Mouse (Mus musculus): ENCODE results near the gene Rin1. TPM values are rescaled to one million over a fixed set of nuclear protein-coding genes. Genes with fewer than 3 reads are reported as not detected.
A peak's percentile ranks its signal among the peaks of the same experiment; 100 is the strongest.

Gene Rin1
- polyA plus RNA-seq, 1 experiment from 2014 or later = 2.0 TPM

DNA sequence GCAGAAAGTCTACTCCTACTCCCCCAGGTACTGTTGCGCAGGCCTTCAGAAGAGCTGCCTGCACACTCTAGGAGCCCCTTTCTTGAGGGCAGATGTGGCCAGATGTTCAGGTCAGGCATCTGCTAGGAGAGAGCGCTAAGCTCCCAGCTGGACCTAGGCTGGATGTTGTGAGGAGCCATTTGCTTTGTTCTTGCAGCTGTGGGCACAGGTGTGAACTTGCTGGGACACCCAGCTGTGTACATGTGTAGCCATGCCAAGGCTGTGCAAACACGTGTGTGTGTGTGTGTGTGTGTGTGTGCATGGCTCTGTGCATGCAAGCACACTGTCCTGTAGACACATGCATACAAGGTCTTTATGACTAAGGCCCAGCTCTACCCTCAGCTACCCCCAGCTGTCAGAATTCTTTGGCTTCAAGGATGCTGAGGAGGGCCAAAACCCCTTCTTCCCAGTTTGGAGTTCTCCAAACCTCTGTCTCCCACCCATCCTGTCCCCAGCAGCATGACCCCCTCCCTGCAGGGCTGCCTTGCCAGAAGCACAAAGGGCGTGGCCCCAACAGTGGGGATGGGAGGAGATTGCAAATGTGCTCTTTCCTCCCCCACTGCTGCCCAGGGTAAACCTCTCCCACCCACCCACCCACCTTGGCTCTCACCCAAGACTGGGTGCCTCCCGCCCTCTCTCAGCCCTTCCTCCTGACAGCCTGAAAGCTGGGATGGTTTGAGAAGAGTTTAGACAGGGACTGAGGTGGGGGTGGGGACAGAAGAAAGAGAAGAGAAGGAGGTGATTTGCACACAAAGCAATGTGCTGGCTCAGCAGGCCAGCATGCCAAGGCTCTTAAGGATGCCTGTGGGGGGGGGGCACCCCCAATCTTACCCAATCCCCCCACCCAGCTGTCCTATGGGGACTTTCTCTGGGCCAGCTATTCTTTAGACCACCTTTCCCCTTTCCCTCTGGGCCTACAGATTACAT lies 10.4 kb downstream of the Rin1 start:
- Histone ChIP-seq H3K27ac (replicated peaks) (no peak overlapping the region), H3K4me3 (no peak overlapping the region), H3K9me3 (no peaks in the 10 kb centered on the region), H3K4me2 (replicated peaks) (no peak overlapping the region), H3K4me1 (peaks cover 31% of the 10 kb centered on the region), H3K9ac (replicated peaks) (no peak overlapping the region), H3K27me3 (peaks cover 25% of the 10 kb centered on the region), H3K36me3 (no peaks in the 10 kb centered on the region)
- no peak for ATAC-seq (ENCODE audit: low FRiP score, low read depth)
- 27% methylated on average over 5 of the region's 5 CpGs for WGBS

DNA sequence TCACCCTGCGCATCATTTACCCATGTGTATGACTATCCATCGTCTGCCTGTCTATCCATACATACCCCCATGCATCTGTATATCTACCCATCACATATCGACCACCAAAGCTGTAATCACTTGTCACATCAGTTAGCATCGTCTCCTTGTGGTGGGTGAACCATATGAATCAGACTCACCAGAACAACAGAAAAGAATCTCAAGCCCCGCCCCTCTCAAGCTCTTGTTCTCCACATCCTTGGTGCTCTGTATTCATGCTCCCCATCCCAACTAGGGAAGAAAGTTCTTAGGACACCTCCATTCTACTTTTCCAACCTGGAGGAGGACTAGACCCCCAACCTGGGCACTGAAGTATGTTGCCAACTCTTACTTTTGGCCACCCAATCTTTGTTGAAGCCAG lies 11.8 kb downstream of the Rin1 start:
- H3K36me3 ChIP-seq = no peaks in the 10 kb centered on the region
- no peak overlapping the region for H3K9ac ChIP-seq (replicated peaks)
- H3K4me2 ChIP-seq (replicated peaks) = no peak overlapping the region
- no peaks in the 10 kb centered on the region for H3K9me3 ChIP-seq
- no peak for ATAC-seq (ENCODE audit: low FRiP score, low read depth)
- H3K4me3 ChIP-seq = no peak overlapping the region
- H3K27me3 ChIP-seq = peaks cover 39% of the 10 kb centered on the region
- peaks cover 27% of the 10 kb centered on the region for H3K4me1 ChIP-seq
- WGBS = 87% methylated on average over 5 of the region's 5 CpGs
- H3K27ac ChIP-seq (replicated peaks) = no peak overlapping the region

DNA sequence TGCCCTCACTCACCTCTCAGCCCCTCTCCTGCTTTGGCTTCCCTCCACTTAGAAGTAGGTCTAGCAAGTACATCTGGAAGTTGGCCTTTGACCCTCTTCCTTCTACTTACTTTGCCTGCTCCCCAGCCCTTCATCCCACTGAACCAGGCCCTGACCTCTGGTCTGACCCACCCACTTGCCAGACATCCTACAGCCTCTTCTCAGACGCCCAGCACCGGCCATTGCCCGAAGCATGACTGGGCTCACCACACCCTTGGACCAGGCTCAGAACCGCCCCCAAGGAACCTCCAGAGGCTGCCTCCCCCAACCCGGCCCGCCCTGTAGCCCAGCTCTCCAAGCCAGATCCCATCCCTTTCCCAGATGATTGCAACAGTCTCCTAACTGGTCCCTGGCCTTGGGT lies 12.2 kb downstream of the Rin1 start:
- H3K9me3 ChIP-seq = no peaks in the 10 kb centered on the region
- H3K4me1 ChIP-seq = peaks cover 31% of the 10 kb centered on the region
- WGBS = 79% methylated on average over 6 of the region's 6 CpGs
- H3K27ac ChIP-seq (replicated peaks) = no peak overlapping the region
- H3K36me3 ChIP-seq = no peaks in the 10 kb centered on the region
- H3K4me2 ChIP-seq (replicated peaks) = no peak overlapping the region
- peaks cover 43% of the 10 kb centered on the region for H3K27me3 ChIP-seq
- no peak for ATAC-seq (ENCODE audit: low FRiP score, low read depth)
- H3K4me3 ChIP-seq = no peak overlapping the region
- no peak overlapping the region for H3K9ac ChIP-seq (replicated peaks)

DNA sequence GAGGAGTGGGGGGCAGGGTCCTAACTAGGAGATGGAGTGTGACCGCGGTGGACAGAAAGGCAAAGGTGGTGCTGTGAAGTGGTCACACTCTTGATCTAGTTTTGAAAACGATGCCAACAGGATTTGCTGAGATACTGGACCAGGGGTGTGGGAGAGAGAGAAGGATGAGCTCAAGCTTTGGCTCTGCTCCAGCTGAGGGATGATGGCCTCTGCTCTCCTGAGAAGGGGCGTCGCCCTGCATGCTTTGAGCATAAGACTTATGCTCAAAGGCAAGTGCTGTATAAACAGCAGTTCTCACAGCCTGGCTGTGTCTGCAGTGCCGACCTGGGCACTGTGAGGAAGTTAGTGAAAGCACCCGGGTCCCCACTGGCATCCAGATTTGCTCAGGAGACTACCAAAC lies 14.8 kb downstream of the Rin1 start:
- Histone ChIP-seq H3K4me3 (no peak overlapping the region), H3K27ac (replicated peaks) (no peak overlapping the region), H3K36me3 (no peaks in the 10 kb centered on the region), H3K9me3 (no peaks in the 10 kb centered on the region), H3K27me3 (peaks cover 62% of the 10 kb centered on the region), H3K9ac (replicated peaks) (no peak overlapping the region), H3K4me2 (replicated peaks) (no peak overlapping the region), H3K4me1 (peaks cover 41% of the 10 kb centered on the region)
- no peak for ATAC-seq (ENCODE audit: low FRiP score, low read depth)
- WGBS = 73% methylated on average over 7 of the region's 7 CpGs

DNA sequence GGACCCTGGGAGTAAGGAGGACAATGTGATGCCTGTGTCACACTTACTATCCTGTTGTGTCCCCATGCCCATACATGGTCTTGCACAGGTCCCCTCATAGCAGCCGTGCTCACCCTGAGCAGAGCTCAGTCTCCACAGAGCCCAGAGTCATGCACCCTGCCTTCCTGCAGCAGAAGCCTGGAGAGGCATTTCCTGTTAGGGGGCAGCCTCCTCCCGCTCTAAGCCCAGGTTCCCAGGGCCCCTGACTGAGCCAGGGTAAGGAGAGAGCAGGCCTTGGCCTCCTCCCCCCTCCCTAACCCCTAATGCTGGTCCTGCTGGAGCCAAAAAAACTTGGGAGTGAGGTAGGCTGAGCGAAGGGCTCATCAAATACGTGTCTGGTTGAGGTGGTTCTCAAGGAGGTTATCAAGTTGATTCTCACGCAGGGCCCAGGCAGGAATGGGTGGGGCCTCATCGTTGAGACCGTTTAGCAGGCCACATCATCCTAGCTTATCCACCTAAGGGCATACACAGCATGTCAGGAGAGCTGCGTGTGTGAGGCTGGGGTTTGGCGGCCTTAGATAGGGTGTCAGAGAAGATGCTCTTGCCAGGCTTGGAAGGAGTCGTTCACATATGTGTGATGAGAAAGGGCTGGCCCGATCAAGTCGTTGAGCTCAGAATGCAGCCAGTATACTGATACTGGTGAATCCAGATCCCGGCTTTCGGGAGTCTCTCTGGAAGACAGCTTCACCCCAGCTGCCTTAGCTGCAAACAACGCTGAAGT lies 16.9 kb downstream of the Rin1 start:
- Histone ChIP-seq H3K9me3 (no peaks in the 10 kb centered on the region), H3K4me1 (peaks cover 48% of the 10 kb centered on the region), H3K9ac (replicated peaks) (peak overlapping the region; percentile 64), H3K4me2 (replicated peaks) (peak overlapping the region; percentile 86), H3K36me3 (no peaks in the 10 kb centered on the region), H3K27ac (replicated peaks) (no peak overlapping the region), H3K4me3 (peak overlapping the region; percentile 46), H3K27me3 (peaks cover 70% of the 10 kb centered on the region)
- no peak for ATAC-seq (ENCODE audit: low FRiP score, low read depth)
- 9% methylated on average over 15 of the region's 15 CpGs for WGBS

DNA sequence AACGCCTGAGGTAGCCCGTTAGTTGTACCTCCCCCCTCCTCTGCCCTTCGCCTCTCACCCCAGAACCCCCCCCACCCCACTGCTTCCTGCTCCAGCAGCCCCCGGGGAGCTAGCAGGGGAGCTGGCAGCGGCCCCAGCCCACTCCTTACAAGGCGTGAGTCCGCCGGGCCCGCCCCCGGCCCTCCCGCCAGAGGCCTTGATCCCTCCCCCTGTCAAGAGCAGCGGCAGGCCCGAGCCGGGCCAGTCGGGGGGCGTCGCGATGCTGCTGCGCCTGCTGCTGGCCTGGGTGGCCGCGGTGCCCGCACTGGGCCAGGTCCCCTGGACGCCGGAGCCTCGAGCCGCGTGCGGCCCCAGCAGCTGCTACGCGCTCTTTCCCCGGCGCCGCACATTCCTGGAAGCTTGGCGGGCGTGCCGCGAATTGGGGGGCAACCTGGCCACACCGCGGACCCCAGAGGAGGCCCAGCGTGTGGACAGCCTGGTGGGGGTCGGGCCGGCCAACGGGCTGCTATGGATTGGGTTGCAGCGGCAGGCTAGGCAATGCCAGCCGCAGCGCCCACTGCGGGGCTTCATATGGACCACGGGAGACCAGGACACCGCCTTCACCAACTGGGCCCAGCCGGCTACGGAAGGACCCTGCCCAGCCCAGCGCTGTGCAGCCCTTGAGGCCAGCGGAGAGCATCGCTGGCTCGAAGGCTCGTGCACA lies 17.7 kb downstream of the Rin1 start, which contains the start of gene Cd248:
Cd248 (plus strand) TSS at position 212 of the 703 bp plus-strand sequence.
- H3K4me1 ChIP-seq = peaks cover 56% of the 10 kb centered on the region
- H3K9me3 ChIP-seq = no peaks in the 10 kb centered on the region
- H3K27ac ChIP-seq (replicated peaks) = peak within 1 kb of the TSS; percentile 22; the same call in 1 of the 2 replicates
- H3K27me3 ChIP-seq = peaks cover 70% of the 10 kb centered on the region
- H3K4me3 ChIP-seq = peak within 1 kb of the TSS; percentile 46
- H3K4me2 ChIP-seq (replicated peaks) = peak within 1 kb of the TSS; percentile 86
- H3K36me3 ChIP-seq = no peaks in the 10 kb centered on the region
- peak within 1 kb of the TSS; percentile 64 for H3K9ac ChIP-seq (replicated peaks)
- ATAC-seq (ENCODE audit: low FRiP score, low read depth) = peak; percentile 10; the same call in 1 of the 2 replicates
- WGBS = 2% methylated on average over 53 of the region's 56 CpGs

DNA sequence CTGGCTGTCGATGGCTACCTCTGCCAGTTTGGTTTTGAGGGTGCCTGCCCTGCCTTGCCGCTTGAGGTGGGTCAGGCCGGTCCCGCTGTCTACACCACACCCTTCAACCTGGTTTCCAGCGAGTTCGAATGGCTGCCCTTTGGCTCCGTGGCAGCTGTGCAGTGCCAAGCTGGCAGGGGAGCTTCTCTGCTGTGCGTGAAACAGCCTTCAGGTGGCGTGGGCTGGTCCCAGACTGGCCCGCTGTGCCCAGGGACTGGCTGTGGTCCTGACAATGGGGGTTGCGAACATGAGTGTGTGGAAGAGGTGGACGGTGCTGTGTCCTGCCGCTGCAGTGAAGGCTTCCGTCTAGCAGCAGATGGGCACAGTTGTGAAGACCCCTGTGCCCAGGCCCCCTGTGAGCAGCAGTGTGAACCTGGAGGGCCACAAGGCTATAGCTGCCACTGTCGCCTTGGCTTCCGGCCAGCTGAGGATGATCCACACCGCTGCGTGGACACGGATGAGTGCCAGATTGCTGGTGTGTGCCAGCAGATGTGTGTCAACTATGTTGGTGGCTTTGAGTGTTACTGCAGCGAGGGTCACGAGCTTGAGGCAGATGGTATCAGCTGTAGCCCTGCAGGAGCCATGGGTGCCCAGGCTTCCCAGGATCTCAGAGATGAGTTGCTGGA lies 18.4 kb downstream of the Rin1 start:
- WGBS = 42% methylated on average over 21 of the region's 21 CpGs
- peaks cover 74% of the 10 kb centered on the region for H3K27me3 ChIP-seq
- peak overlapping the region; percentile 64 for H3K9ac ChIP-seq (replicated peaks)
- ATAC-seq (ENCODE audit: low FRiP score, low read depth) = no peak
- H3K36me3 ChIP-seq = no peaks in the 10 kb centered on the region
- H3K4me2 ChIP-seq (replicated peaks) = peak overlapping the region; percentile 86
- no peaks in the 10 kb centered on the region for H3K9me3 ChIP-seq
- peaks cover 57% of the 10 kb centered on the region for H3K4me1 ChIP-seq
- no peak overlapping the region for H3K27ac ChIP-seq (replicated peaks)
- H3K4me3 ChIP-seq = peak overlapping the region; percentile 46

DNA sequence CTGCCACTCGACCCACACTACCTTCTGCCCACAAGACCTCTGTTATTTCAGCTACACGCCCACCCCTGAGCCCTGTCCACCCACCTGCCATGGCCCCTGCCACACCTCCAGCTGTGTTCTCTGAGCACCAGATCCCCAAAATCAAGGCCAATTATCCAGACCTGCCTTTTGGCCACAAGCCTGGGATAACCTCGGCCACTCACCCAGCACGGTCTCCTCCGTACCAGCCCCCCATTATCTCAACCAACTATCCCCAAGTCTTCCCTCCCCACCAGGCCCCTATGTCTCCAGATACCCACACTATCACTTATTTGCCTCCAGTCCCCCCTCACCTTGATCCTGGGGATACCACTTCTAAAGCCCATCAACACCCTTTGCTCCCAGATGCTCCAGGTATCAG lies 19.2 kb downstream of the Rin1 start:
- H3K36me3 ChIP-seq = no peaks in the 10 kb centered on the region
- no peaks in the 10 kb centered on the region for H3K9me3 ChIP-seq
- 88% methylated on average over 5 of the region's 5 CpGs for WGBS
- H3K27me3 ChIP-seq = peaks cover 82% of the 10 kb centered on the region
- no peak overlapping the region for H3K9ac ChIP-seq (replicated peaks)
- no peak for ATAC-seq (ENCODE audit: low FRiP score, low read depth)
- H3K27ac ChIP-seq (replicated peaks) = no peak overlapping the region
- peaks cover 57% of the 10 kb centered on the region for H3K4me1 ChIP-seq
- no peak overlapping the region; the same call in 1 of the 2 replicates for H3K4me2 ChIP-seq (replicated peaks)
- H3K4me3 ChIP-seq = no peak overlapping the region

DNA sequence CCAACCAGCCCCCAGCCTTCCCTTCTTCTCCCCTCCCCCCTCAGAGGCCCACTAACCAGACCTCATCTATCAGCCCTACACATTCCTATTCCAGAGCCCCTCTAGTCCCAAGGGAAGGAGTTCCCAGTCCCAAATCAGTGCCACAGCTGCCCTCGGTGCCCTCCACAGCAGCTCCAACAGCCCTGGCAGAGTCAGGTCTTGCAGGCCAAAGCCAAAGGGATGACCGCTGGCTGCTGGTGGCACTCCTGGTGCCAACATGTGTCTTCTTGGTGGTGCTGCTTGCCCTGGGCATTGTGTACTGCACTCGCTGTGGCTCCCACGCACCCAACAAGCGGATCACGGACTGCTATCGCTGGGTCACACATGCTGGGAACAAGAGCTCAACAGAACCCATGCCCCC lies 19.7 kb downstream of the Rin1 start:
- peak overlapping the region; percentile 17; the same call in 1 of the 2 replicates for H3K4me2 ChIP-seq (replicated peaks)
- H3K36me3 ChIP-seq = no peaks in the 10 kb centered on the region
- peaks cover 82% of the 10 kb centered on the region for H3K27me3 ChIP-seq
- peaks cover 57% of the 10 kb centered on the region for H3K4me1 ChIP-seq
- WGBS = 76% methylated on average over 7 of the region's 7 CpGs
- no peak overlapping the region for H3K27ac ChIP-seq (replicated peaks)
- H3K9ac ChIP-seq (replicated peaks) = no peak overlapping the region
- ATAC-seq (ENCODE audit: low FRiP score, low read depth) = no peak
- H3K4me3 ChIP-seq = no peak overlapping the region
- H3K9me3 ChIP-seq = no peaks in the 10 kb centered on the region

DNA sequence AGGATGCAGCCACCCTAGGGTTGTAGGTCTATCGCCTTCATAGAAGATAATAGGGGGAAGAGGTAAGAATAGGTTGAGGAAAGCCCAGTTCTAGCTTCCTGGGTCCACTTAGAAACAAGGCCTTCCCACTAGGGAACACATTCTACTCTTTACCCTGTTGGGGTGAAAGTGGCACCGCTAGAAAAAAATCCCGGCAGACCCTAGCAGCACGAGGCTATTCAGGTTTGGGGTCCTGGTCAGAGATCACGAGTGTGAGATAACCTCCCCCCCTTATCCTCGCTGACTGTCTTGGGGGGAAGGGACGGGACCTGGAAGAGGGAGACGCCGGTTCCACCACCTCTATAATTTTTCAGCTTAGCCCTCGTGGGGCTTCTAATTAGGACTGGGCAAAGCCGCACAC lies 20.8 kb downstream of the Rin1 start:
- peak overlapping the region; percentile 67 for H3K4me2 ChIP-seq (replicated peaks)
- peak overlapping the region; percentile 66 for H3K27ac ChIP-seq (replicated peaks)
- peak overlapping the region; percentile 40 for H3K4me3 ChIP-seq
- H3K9ac ChIP-seq (replicated peaks) = peak overlapping the region; percentile 54
- no peaks in the 10 kb centered on the region for H3K36me3 ChIP-seq
- peaks cover 57% of the 10 kb centered on the region for H3K4me1 ChIP-seq
- H3K27me3 ChIP-seq = peaks cover 76% of the 10 kb centered on the region
- no peak for ATAC-seq (ENCODE audit: low FRiP score, low read depth)
- H3K9me3 ChIP-seq = no peaks in the 10 kb centered on the region
- 7% methylated on average over 11 of the region's 11 CpGs for WGBS

Measured in midbrain, embryonic 12.5 days (tissue).